Mouse (Mus musculus) stomach, postnatal 0 days (tissue): ENCODE results near the gene Fam69a.

Experiments
- CTCF ChIP-seq: IDR thresholded peaks from 2 replicates; pipeline ENCODE4 v1.5.1; 2016; ENCODE audit warnings: antibody characterized with exemption, low read depth, mild to moderate bottlenecking, moderate library complexity
- EP300 ChIP-seq: optimal IDR thresholded peaks from 2 replicates; pipeline ENCODE3; 2016; ENCODE audit warnings: antibody characterized with exemption

DNA sequence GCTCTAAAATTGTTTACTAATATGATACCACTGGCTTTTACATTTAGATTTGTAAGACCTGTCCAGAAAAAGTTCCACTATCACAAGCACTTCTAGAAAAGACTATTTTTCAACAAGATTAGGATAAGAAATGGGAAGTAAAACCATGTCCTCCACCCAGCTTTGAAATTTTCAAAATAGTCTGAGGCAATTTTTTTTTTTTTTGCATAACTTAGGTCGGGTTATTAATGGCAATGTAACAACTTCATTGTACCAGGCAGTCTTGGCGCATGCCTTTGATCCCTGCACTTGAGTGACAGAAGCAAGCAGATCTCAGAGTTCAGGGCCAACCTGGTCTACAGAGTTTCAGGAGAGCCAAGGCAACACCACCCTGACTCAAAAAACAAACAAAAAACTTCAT lies 117.2 kb downstream of the Fam69a start:
- TF ChIP-seq CTCF (no peak), EP300 (no peak)
